Mouse (Mus musculus): ENCODE data around the gene Id1. TPM values are rescaled to one million over a fixed set of nuclear protein-coding genes. Genes with fewer than 3 reads are reported as not detected.

Id1 gene
- polyA plus RNA-seq, 1 experiment from 2014 or later, result 61.9 TPM

GRCm38 (mm10) chr2:152724332-152724723, 11.7 kb upstream of the Id1 start:
- 75% methylated on average over 3 of the region's 3 CpGs for WGBS
- H3K27ac ChIP-seq, result peak overlapping the region; percentile 60

GRCm38 (mm10) chr2:152725178-152725750, 10.8 kb upstream of the Id1 start:
- no peaks in the 10 kb centered on the region; the same call in 1 of the 2 replicates for H3K27me3 ChIP-seq
- H3K9ac ChIP-seq, result no peak overlapping the region
- peaks cover 45% of the 10 kb centered on the region for H3K4me1 ChIP-seq (replicated peaks)
- H3K9me3 ChIP-seq (replicated peaks), result no peaks in the 10 kb centered on the region
- WGBS, result 74% methylated on average over 15 of the region's 15 CpGs
- H3K36me3 ChIP-seq, result no peaks in the 10 kb centered on the region
- no peak overlapping the region for H3K4me3 ChIP-seq
- no peak for ATAC-seq (replicated peaks; ENCODE audit: insufficient number of reproducible peaks, insufficient read depth, low FRiP score, low read depth)
- H3K27ac ChIP-seq, result no peak overlapping the region
- no peak overlapping the region for H3K4me2 ChIP-seq

More at GRCm38 (mm10) chr2:152724332-152724723, 11.7 kb upstream of the Id1 start:
- no peak for ATAC-seq (replicated peaks; ENCODE audit: insufficient number of reproducible peaks, insufficient read depth, low FRiP score, low read depth)
- H3K9ac ChIP-seq, result no peak overlapping the region
- peaks cover 36% of the 10 kb centered on the region for H3K4me1 ChIP-seq (replicated peaks)
- H3K27me3 ChIP-seq, result no peaks in the 10 kb centered on the region; the same call in 1 of the 2 replicates
- H3K36me3 ChIP-seq, result no peaks in the 10 kb centered on the region
- no peaks in the 10 kb centered on the region for H3K9me3 ChIP-seq (replicated peaks)
- peak overlapping the region; percentile 77 for H3K4me2 ChIP-seq
- H3K4me3 ChIP-seq, result peak overlapping the region; percentile 48

- Histone ChIP-seq H3K9ac (no peak overlapping the region), H3K9me3 (replicated peaks) (no peaks in the 10 kb centered on the region), H3K4me2 (no peak overlapping the region), H3K27ac (no peak overlapping the region), H3K4me3 (no peak overlapping the region), H3K27me3 (no peaks in the 10 kb centered on the region; the same call in 1 of the 2 replicates), H3K4me1 (replicated peaks) (peaks cover 47% of the 10 kb centered on the region), H3K36me3 (no peaks in the 10 kb centered on the region)
- 84% methylated on average over 6 of the region's 6 CpGs for WGBS
- no peak for ATAC-seq (replicated peaks; ENCODE audit: insufficient number of reproducible peaks, insufficient read depth, low FRiP score, low read depth)
These were observed 9.8 kb upstream of the Id1 start for GRCm38 (mm10) chr2:152726213-152726612.

- Histone ChIP-seq H3K9me3 (replicated peaks) (no peaks in the 10 kb centered on the region), H3K27me3 (no peaks in the 10 kb centered on the region; the same call in 1 of the 2 replicates), H3K27ac (peak overlapping the region; percentile 78), H3K4me3 (no peak overlapping the region), H3K36me3 (no peaks in the 10 kb centered on the region), H3K4me2 (no peak overlapping the region), H3K9ac (no peak overlapping the region), H3K4me1 (replicated peaks) (peaks cover 47% of the 10 kb centered on the region)
- no peak for ATAC-seq (replicated peaks; ENCODE audit: insufficient number of reproducible peaks, insufficient read depth, low FRiP score, low read depth)
- WGBS, result 51% methylated on average over 6 of the region's 6 CpGs
These were observed 9.2 kb upstream of the Id1 start for GRCm38 (mm10) chr2:152726751-152727335.

GRCm38 (mm10) chr2:152727795-152728510, 8.1 kb upstream of the Id1 start:
- H3K9ac ChIP-seq, result no peak overlapping the region
- H3K4me1 ChIP-seq (replicated peaks), result peaks cover 47% of the 10 kb centered on the region
- no peak; the same call in 1 of the 2 replicates for ATAC-seq (replicated peaks; ENCODE audit: insufficient number of reproducible peaks, insufficient read depth, low FRiP score, low read depth)

GRCm38 (mm10) chr2:152728594-152728993, 7.5 kb upstream of the Id1 start:
- 81% methylated on average over 7 of the region's 7 CpGs for WGBS
- no peak overlapping the region for H3K4me2 ChIP-seq
- peak overlapping the region; percentile 78 for H3K27ac ChIP-seq
- H3K9ac ChIP-seq, result no peak overlapping the region
- no peaks in the 10 kb centered on the region for H3K9me3 ChIP-seq (replicated peaks)
- H3K36me3 ChIP-seq, result no peaks in the 10 kb centered on the region
- H3K27me3 ChIP-seq, result no peaks in the 10 kb centered on the region; the same call in 1 of the 2 replicates
- no peak overlapping the region for H3K4me3 ChIP-seq
- peaks cover 51% of the 10 kb centered on the region for H3K4me1 ChIP-seq (replicated peaks)
- no peak for ATAC-seq (replicated peaks; ENCODE audit: insufficient number of reproducible peaks, insufficient read depth, low FRiP score, low read depth)

More at GRCm38 (mm10) chr2:152727795-152728510, 8.1 kb upstream of the Id1 start:
- Histone ChIP-seq H3K4me2 (no peak overlapping the region), H3K9me3 (replicated peaks) (no peaks in the 10 kb centered on the region), H3K36me3 (no peaks in the 10 kb centered on the region), H3K4me3 (no peak overlapping the region), H3K27ac (peak overlapping the region; percentile 78), H3K27me3 (no peaks in the 10 kb centered on the region; the same call in 1 of the 2 replicates)
- 82% methylated on average over 14 of the region's 14 CpGs for WGBS

- peak; percentile 50 for ATAC-seq (replicated peaks; ENCODE audit: insufficient number of reproducible peaks, insufficient read depth, low FRiP score, low read depth)
- Histone ChIP-seq H3K9me3 (replicated peaks) (no peaks in the 10 kb centered on the region), H3K27me3 (no peaks in the 10 kb centered on the region), H3K9ac (no peak overlapping the region), H3K4me2 (peak overlapping the region; percentile 14; the same call in 1 of the 2 replicates), H3K27ac (peak overlapping the region; percentile 78), H3K4me3 (no peak overlapping the region), H3K4me1 (replicated peaks) (peaks cover 51% of the 10 kb centered on the region), H3K36me3 (no peaks in the 10 kb centered on the region)
- WGBS, result 32% methylated on average over 8 of the region's 8 CpGs
These were observed 6.9 kb upstream of the Id1 start for GRCm38 (mm10) chr2:152729013-152729635.

- Histone ChIP-seq H3K9ac (no peak overlapping the region), H3K27me3 (no peaks in the 10 kb centered on the region), H3K27ac (peak overlapping the region; percentile 78), H3K36me3 (no peaks in the 10 kb centered on the region), H3K9me3 (replicated peaks) (no peaks in the 10 kb centered on the region), H3K4me3 (no peak overlapping the region), H3K4me2 (peak overlapping the region; percentile 14; the same call in 1 of the 2 replicates), H3K4me1 (replicated peaks) (peaks cover 52% of the 10 kb centered on the region)
- 19% methylated on average over 7 of the region's 7 CpGs for WGBS
- peak; percentile 82 for ATAC-seq (replicated peaks; ENCODE audit: insufficient number of reproducible peaks, insufficient read depth, low FRiP score, low read depth)
These were observed 6.4 kb upstream of the Id1 start for GRCm38 (mm10) chr2:152729636-152730020.

GRCm38 (mm10) chr2:152733201-152733600, 2.9 kb upstream of the Id1 start:
- H3K9me3 ChIP-seq (replicated peaks), result no peaks in the 10 kb centered on the region
- H3K36me3 ChIP-seq, result no peaks in the 10 kb centered on the region
- no peak overlapping the region for H3K4me2 ChIP-seq
- WGBS, result 88% methylated on average over 2 of the region's 2 CpGs
- H3K27me3 ChIP-seq, result no peaks in the 10 kb centered on the region
- H3K9ac ChIP-seq, result no peak overlapping the region
- no peak for ATAC-seq (replicated peaks; ENCODE audit: insufficient number of reproducible peaks, insufficient read depth, low FRiP score, low read depth)
- no peak overlapping the region for H3K27ac ChIP-seq
- H3K4me1 ChIP-seq (replicated peaks), result peaks cover 60% of the 10 kb centered on the region
- no peak overlapping the region for H3K4me3 ChIP-seq

- peak overlapping the region; percentile 73 for H3K4me2 ChIP-seq
- H3K4me1 ChIP-seq (replicated peaks), result peaks cover 60% of the 10 kb centered on the region
- H3K9ac ChIP-seq, result peak overlapping the region; percentile 72
- no peaks in the 10 kb centered on the region for H3K27me3 ChIP-seq
- no peak for ATAC-seq (replicated peaks; ENCODE audit: insufficient number of reproducible peaks, insufficient read depth, low FRiP score, low read depth)
- H3K27ac ChIP-seq, result peak overlapping the region; percentile 78
- WGBS, result 21% methylated on average over 10 of the region's 10 CpGs
- no peaks in the 10 kb centered on the region for H3K36me3 ChIP-seq
- H3K4me3 ChIP-seq, result peak overlapping the region; percentile 57
- H3K9me3 ChIP-seq (replicated peaks), result no peaks in the 10 kb centered on the region
These were observed 1.6 kb upstream of the Id1 start for GRCm38 (mm10) chr2:152734501-152734900.

- Histone ChIP-seq H3K4me3 (peak overlapping the region; percentile 57), H3K27me3 (no peaks in the 10 kb centered on the region), H3K36me3 (no peaks in the 10 kb centered on the region), H3K4me2 (peak overlapping the region; percentile 73), H3K27ac (peak overlapping the region; percentile 86), H3K4me1 (replicated peaks) (peaks cover 60% of the 10 kb centered on the region), H3K9me3 (replicated peaks) (no peaks in the 10 kb centered on the region), H3K9ac (peak overlapping the region; percentile 72)
- peak; percentile 83 for ATAC-seq (replicated peaks; ENCODE audit: insufficient number of reproducible peaks, insufficient read depth, low FRiP score, low read depth)
- 0% methylated on average over 28 of the region's 28 CpGs for WGBS
These were observed 1.1 kb upstream of the Id1 start for GRCm38 (mm10) chr2:152734984-152735383.

Measured in heart, embryonic 15.5 days (tissue).